In genomic region chr15:78462981-78463380, GRCm38 (mm10) we compare ENCODE assay signal across 26 mouse cellular contexts. TPM values are rescaled to one million over a fixed set of nuclear protein-coding genes. Genes with fewer than 3 reads are reported as not detected.
DNase-seq lines count a peak whose midpoint lies in the region; ATAC-seq and TF ChIP-seq lines count a peak whose summit lies in the region.
"Had no signal": no experiment of that assay in that cellular context is flagged by ENCODE, and none has a peak within 500 bp of the region (broad histone marks: within the 10 kb centered on the region; RNA-seq: fewer than 3 reads in every experiment).

No protein-coding gene starts in this region.

- TF ChIP-seq CTCF in thymus, adult 2 months (IDR thresholded peaks at IDR 0.05; ENCODE audit: borderline replicate concordance, control insufficient read depth, extremely low read depth, insufficient read depth, low read length, poor library complexity) = no peak

- DNase-seq in thymus, adult 2 months = peak; percentile 36
- DNase-seq in thymus, adult 18-20 months = no peak
- peak; percentile 60 for DNase-seq in naive thymus-derived CD4-positive, alpha-beta T cell, adult 2 months (ENCODE audit: low read depth)
- DNase-seq in thymus, postnatal 4 days = peak; percentile 67
- no peak for DNase-seq in left cerebral cortex, postnatal 36 days (ENCODE audit: low spot score in 2 of 2)
- DNase-seq in spleen, adult 12 weeks (ENCODE audit: low spot score) = no peak
- DNase-seq: B cell, adult 2 months; cerebellum, adult 2 months; gastrocnemius, postnatal 10 days; heart, adult 18-20 months; heart, postnatal 4 days; kidney, adult 18-20 months; liver; lung, adult 18-20 months; right cerebral cortex, adult 18-20 months had no signal

- H3K4me3 ChIP-seq in thymus, adult 2 months (ENCODE audit: control insufficient read depth, insufficient read depth, low read length) = no peak overlapping the region
- H3K4me3 ChIP-seq in intestine, embryonic 16.5 days (ENCODE audit: low read length) = no peak overlapping the region
- H3K4me3 ChIP-seq: embryonic facial prominence, embryonic 12.5 days; erythroblast, embryonic 14.5 days; forebrain, embryonic 13.5 days; midbrain, embryonic 13.5 days had no signal

- ATAC-seq in common myeloid progenitor, adult 5-6 weeks (replicated peaks; ENCODE audit: low read depth, poor library complexity, severe bottlenecking) = peak; percentile 67
- no peak for ATAC-seq in intestine, embryonic 16.5 days
- ATAC-seq: forebrain, embryonic 13.5 days; hindbrain, embryonic 16.5 days; midbrain, embryonic 13.5 days had no signal

- H3K9me3 ChIP-seq in intestine, embryonic 16.5 days (ENCODE audit: control insufficient read depth, low read length) = no peaks in the 10 kb centered on the region
- H3K9me3 ChIP-seq: embryonic facial prominence, embryonic 12.5 days; forebrain, embryonic 13.5 days; G1E; midbrain, embryonic 13.5 days had no signal

- H3K27ac ChIP-seq in thymus, adult 2 months (ENCODE audit: control insufficient read depth, insufficient read depth, low read length) = no peak overlapping the region
- no peak overlapping the region for H3K27ac ChIP-seq in intestine, embryonic 16.5 days (ENCODE audit: low read length)
- H3K27ac ChIP-seq: embryonic facial prominence, embryonic 12.5 days; forebrain, embryonic 13.5 days; kidney, postnatal 0 days; macrophage; midbrain, embryonic 13.5 days had no signal

- H3K9ac ChIP-seq in intestine, embryonic 16.5 days (ENCODE audit: low read depth, low read length) = no peak overlapping the region
- H3K9ac ChIP-seq: embryonic facial prominence, embryonic 12.5 days; forebrain, embryonic 13.5 days; midbrain, embryonic 13.5 days had no signal

- H3K27me3 ChIP-seq in thymus, adult 2 months (ENCODE audit: control insufficient read depth, insufficient read depth, low read length) = no peaks in the 10 kb centered on the region
- H3K27me3 ChIP-seq in intestine, embryonic 16.5 days (replicated peaks; ENCODE audit: control insufficient read depth, insufficient read depth, low read length) = peaks cover 3% of the 10 kb centered on the region; the same call in 1 of the 2 replicates
- H3K27me3 ChIP-seq: embryonic facial prominence, embryonic 12.5 days; forebrain, embryonic 13.5 days; midbrain, embryonic 13.5 days had no signal

- peaks cover 2% of the 10 kb centered on the region for H3K4me1 ChIP-seq in thymus, adult 2 months (replicated peaks; ENCODE audit: control insufficient read depth, insufficient read depth, low read length)
- no peaks in the 10 kb centered on the region for H3K4me1 ChIP-seq in intestine, embryonic 16.5 days (ENCODE audit: control insufficient read depth, insufficient read depth, low read length)
- H3K4me1 ChIP-seq: embryonic facial prominence, embryonic 12.5 days; forebrain, embryonic 13.5 days; midbrain, embryonic 13.5 days had no signal

- intact Hi-C loops in left cerebral cortex, postnatal 36 days (cut with DNase I) = no loop called here

- WGBS in thymus, adult 2 months = 0% methylated on average over 2 of the region's 2 CpGs
- 46% methylated on average over 2 of the region's 2 CpGs for whole genome bisulfite sequencing in intestine, embryonic 16.5 days

- H3K36me3 ChIP-seq in thymus, adult 2 months (ENCODE audit: control insufficient read depth, insufficient read depth, low read length) = no peaks in the 10 kb centered on the region
- no peaks in the 10 kb centered on the region for H3K36me3 ChIP-seq in intestine, embryonic 16.5 days (ENCODE audit: control insufficient read depth, insufficient read depth, low read length)
- H3K36me3 ChIP-seq: embryonic facial prominence, embryonic 12.5 days; G1E; midbrain, embryonic 13.5 days had no signal

- no peak for TF ChIP-seq POLR2A in thymus, adult 2 months (IDR thresholded peaks at IDR 0.05; ENCODE audit: control insufficient read depth, extremely low read depth, insufficient read depth, low read length, poor library complexity)

- no peak overlapping the region for H3K4me2 ChIP-seq in intestine, embryonic 16.5 days (ENCODE audit: low read depth, low read length)
- H3K4me2 ChIP-seq: embryonic facial prominence, embryonic 12.5 days; forebrain, embryonic 13.5 days; midbrain, embryonic 13.5 days had no signal

RNA-seq across cellular contexts. Expression of gene Tmprss6, which starts 5.5 kb away (rescaled TPM):
- polyA plus RNA-seq in thymus, adult 2 months (2012; rRNA removed) = 0.39 and 1.5 TPM in 2 replicates
- not detected in 2 replicates for total RNA-seq in common myeloid progenitor, adult 5-6 weeks (2017)
- polyA plus RNA-seq in intestine, embryonic 16.5 days (2015; fragmentation: Nextera tagmentation; extraction: Ambion mirVana) = 0.45 and 0.82 TPM in 2 replicates
- total RNA-seq in left cerebral cortex, postnatal 36 days (2021) = 1 to 10 TPM in 1 of 2 experiments, under 1 TPM in 1; 0.10 to 1.0 TPM
- total RNA-seq: heart, adult 18-20 months; heart, postnatal 4 days had no signal
- polyA plus RNA-seq: forebrain, embryonic 13.5 days; G1E; heart, embryonic 14.5 days; macrophage had no signal

RNA-seq across cellular contexts. Expression of gene Il2rb, which starts 32.1 kb away (rescaled TPM):
- 49.7 and 53.7 TPM in 2 replicates for polyA plus RNA-seq in thymus, adult 2 months (2012; rRNA removed)
- 0.19 and 1.9 TPM in 2 replicates for total RNA-seq in common myeloid progenitor, adult 5-6 weeks (2017)
- 1.8 and 2.1 TPM in 2 replicates for polyA plus RNA-seq in intestine, embryonic 16.5 days (2015; fragmentation: Nextera tagmentation; extraction: Ambion mirVana)
- total RNA-seq in left cerebral cortex, postnatal 36 days (2021) = under 1 TPM; 0.16 to 0.20 TPM
- polyA plus RNA-seq: forebrain, embryonic 13.5 days; G1E; midbrain, embryonic 13.5 days had no signal

RNA-seq across cellular contexts. Expression of gene Kctd17, which starts 34.6 kb away (rescaled TPM):
- 77.8 and 78.0 TPM in 2 replicates for polyA plus RNA-seq in thymus, adult 2 months (2012; rRNA removed)
- 11.8 and 22.8 TPM in 2 replicates for total RNA-seq in common myeloid progenitor, adult 5-6 weeks (2017)
- polyA plus RNA-seq in intestine, embryonic 16.5 days (2015; fragmentation: Nextera tagmentation; extraction: Ambion mirVana) = 20.2 and 23.6 TPM in 2 replicates
- total RNA-seq in left cerebral cortex, postnatal 36 days (2021) = 100 to 1,000 TPM; 349 TPM

RNA-seq across cellular contexts. Expression of gene Mpst, which starts 56.8 kb away (rescaled TPM):
- polyA plus RNA-seq in thymus, adult 2 months (2012; rRNA removed) = 188 and 195 TPM in 2 replicates
- total RNA-seq in common myeloid progenitor, adult 5-6 weeks (2017) = 22.9 and 45.3 TPM in 2 replicates
- polyA plus RNA-seq in intestine, embryonic 16.5 days (2015; fragmentation: Nextera tagmentation; extraction: Ambion mirVana) = 3.0 and 3.4 TPM in 2 replicates
- 10 to 100 TPM; 32.9 to 37.0 TPM for total RNA-seq in left cerebral cortex, postnatal 36 days (2021)

RNA-seq across cellular contexts. Expression of gene Tst, which starts 57.3 kb away (rescaled TPM):
- 44.5 and 58.0 TPM in 2 replicates for polyA plus RNA-seq in thymus, adult 2 months (2012; rRNA removed)
- 7.3 and 11.1 TPM in 2 replicates for total RNA-seq in common myeloid progenitor, adult 5-6 weeks (2017)
- 62.9 and 68.1 TPM in 2 replicates for polyA plus RNA-seq in intestine, embryonic 16.5 days (2015; fragmentation: Nextera tagmentation; extraction: Ambion mirVana)
- total RNA-seq in left cerebral cortex, postnatal 36 days (2021) = 10 to 100 TPM; 28.1 to 36.3 TPM

Comparison
In these comparisons a context has a peak if more than half of its experiments do, and no peak if none do; other contexts are left out.
1. DNase-seq: peak in thymus, adult 2 months (single experiment), naive thymus-derived CD4-positive, alpha-beta T cell, adult 2 months (single experiment) and thymus, postnatal 4 days (single experiment); none in thymus, adult 18-20 months (0 of 2), left cerebral cortex, postnatal 36 days (0 of 2) and spleen, adult 12 weeks (single experiment).
2. RNA of gene Kctd17, which starts 34.6 kb away (total RNA-seq): 349 TPM in left cerebral cortex, postnatal 36 days; 11.8 to 22.8 TPM in common myeloid progenitor, adult 5-6 weeks; every median in the first group is over 10 times any median in the second.